Mouse (Mus musculus): ENCODE measurements at regions not wholly inside any gene's neighbourhood (a gene's known extent, or its start where the extent isn't known, plus 50 kb on each side); places are given as distances from the start of the nearest gene placed in this dataset.

- no peaks in the 10 kb centered on the region for H3K4me1 ChIP-seq (replicated peaks; ENCODE audit: control insufficient read depth, insufficient read depth, low read length)
- no peaks in the 10 kb centered on the region for H3K36me3 ChIP-seq (ENCODE audit: control insufficient read depth, insufficient read depth, low read length)
- H3K9ac ChIP-seq (ENCODE audit: low read depth, low read length) = no peak overlapping the region
- H3K9me3 ChIP-seq (ENCODE audit: control insufficient read depth, low read length) = no peaks in the 10 kb centered on the region
- no peaks in the 10 kb centered on the region for H3K27me3 ChIP-seq (replicated peaks; ENCODE audit: control insufficient read depth, insufficient read depth, low read length)
- ATAC-seq (replicated peaks; ENCODE audit: low FRiP score) (no peak), DNase-seq (ENCODE audit: low spot score) (no peak)
- H3K4me3 ChIP-seq (ENCODE audit: low read depth, low read length) = no peak overlapping the region
- no peak overlapping the region for H3K4me2 ChIP-seq
- no peak overlapping the region for H3K27ac ChIP-seq (ENCODE audit: low read depth, low read length)
- WGBS = 48% methylated on average over 14 of the region's 14 CpGs
Observed at GRCm38 (mm10) chr1:42629465-42630261, 65.9 kb upstream of the Pou3f3 start.

- H3K4me1 ChIP-seq (replicated peaks; ENCODE audit: control insufficient read depth, insufficient read depth, low read length) = no peaks in the 10 kb centered on the region
- no peaks in the 10 kb centered on the region for H3K36me3 ChIP-seq (ENCODE audit: control insufficient read depth, insufficient read depth, low read length)
- H3K4me2 ChIP-seq = no peak overlapping the region
- H3K27ac ChIP-seq (ENCODE audit: low read depth, low read length) = no peak overlapping the region
- ATAC-seq (replicated peaks; ENCODE audit: low FRiP score) (no peak), DNase-seq (ENCODE audit: low spot score) (no peak)
- no peak overlapping the region for H3K4me3 ChIP-seq (ENCODE audit: low read depth, low read length)
- H3K9me3 ChIP-seq (ENCODE audit: control insufficient read depth, low read length) = no peaks in the 10 kb centered on the region
- no peak overlapping the region for H3K9ac ChIP-seq (ENCODE audit: low read depth, low read length)
- H3K27me3 ChIP-seq (replicated peaks; ENCODE audit: control insufficient read depth, insufficient read depth, low read length) = no peaks in the 10 kb centered on the region
Observed at GRCm38 (mm10) chr1:42632286-42632685, 63.3 kb upstream of the Pou3f3 start.

GRCm38 (mm10) chr1:42636558-42636957 lies 59.0 kb upstream of the Pou3f3 start:
- 73% methylated on average over 5 of the region's 5 CpGs for WGBS
- Histone ChIP-seq H3K4me1 (replicated peaks; ENCODE audit: control insufficient read depth, insufficient read depth, low read length) (no peaks in the 10 kb centered on the region), H3K36me3 (ENCODE audit: control insufficient read depth, insufficient read depth, low read length) (no peaks in the 10 kb centered on the region), H3K9ac (ENCODE audit: low read depth, low read length) (no peak overlapping the region), H3K4me3 (ENCODE audit: low read depth, low read length) (no peak overlapping the region), H3K27ac (ENCODE audit: low read depth, low read length) (no peak overlapping the region), H3K9me3 (ENCODE audit: control insufficient read depth, low read length) (no peaks in the 10 kb centered on the region), H3K27me3 (replicated peaks; ENCODE audit: control insufficient read depth, insufficient read depth, low read length) (no peaks in the 10 kb centered on the region), H3K4me2 (no peak overlapping the region)
- ATAC-seq (replicated peaks; ENCODE audit: low FRiP score) = no peak
- no peak for DNase-seq (ENCODE audit: low spot score)

Data from liver, embryonic 11.5 days (tissue).